In genomic region chr7:109739822-109740370, GRCm38 (mm10) we compare ENCODE assay signal across 21 mouse cellular contexts. TPM values are rescaled to one million over a fixed set of nuclear protein-coding genes. Genes with fewer than 3 reads are reported as not detected.
"Had no signal": no experiment of that assay in that cellular context is flagged by ENCODE, and none has a peak within 500 bp of the region (broad histone marks: within the 10 kb centered on the region; RNA-seq: fewer than 3 reads in every experiment).

No protein-coding gene starts in this region.

- H3K4me1 ChIP-seq: limb, embryonic 12.5 days; liver, embryonic 13.5 days; midbrain, embryonic 10.5 days; neural tube, embryonic 15.5 days had no signal

- H3K27me3 ChIP-seq: limb, embryonic 12.5 days; liver, embryonic 13.5 days; neural tube, embryonic 15.5 days had no signal

- ATAC-seq: inflammation-experienced regulatory T-cells, adult 6 months; liver, postnatal 0 days had no signal

- H3K9ac ChIP-seq: limb, embryonic 12.5 days; liver, embryonic 13.5 days; liver, postnatal 0 days; neural tube, embryonic 15.5 days had no signal

- H3K4me3 ChIP-seq: layer of hippocampus, adult 2 months; limb, embryonic 12.5 days; liver, embryonic 13.5 days; midbrain, embryonic 10.5 days; myocyte; neural tube, embryonic 15.5 days had no signal

- DNase-seq: kidney, adult 8-10 months; kidney, postnatal 25 days; liver; liver, embryonic 13.5 days; liver, postnatal 0 days; midbrain, embryonic 14.5 days; right cerebral cortex, adult 18-20 months; right cerebral cortex, postnatal 25 days; thymus, postnatal 36 days had no signal

- H3K27ac ChIP-seq: layer of hippocampus, adult 2 months; limb, embryonic 12.5 days; liver, embryonic 13.5 days; midbrain, embryonic 10.5 days; neural tube, embryonic 15.5 days had no signal

- H3K9me3 ChIP-seq: limb, embryonic 12.5 days; liver, embryonic 13.5 days; midbrain, embryonic 10.5 days; neural tube, embryonic 15.5 days had no signal

- H3K4me2 ChIP-seq: limb, embryonic 12.5 days; liver, embryonic 13.5 days; neural tube, embryonic 15.5 days had no signal

RNA-seq across cellular contexts. Expression of gene Ascl3, which starts 8.4 kb away (rescaled TPM):
- total RNA-seq: layer of hippocampus, adult 2 months; layer of hippocampus, postnatal 10 days; left cerebral cortex, postnatal 36 days; megakaryocyte progenitor cell, adult 5-6 weeks had no signal
- polyA plus RNA-seq: kidney, embryonic 16.5 days; limb, embryonic 12.5 days; liver, embryonic 13.5 days; liver, postnatal 0 days; midbrain, embryonic 10.5 days; midbrain, embryonic 14.5 days; neural tube, embryonic 11.5 days had no signal

RNA-seq across cellular contexts. Expression of gene BC051019, which starts 16.2 kb away (rescaled TPM):
- total RNA-seq: left cerebral cortex, postnatal 36 days; megakaryocyte progenitor cell, adult 5-6 weeks had no signal
- polyA plus RNA-seq: midbrain, embryonic 14.5 days; neural tube, embryonic 15.5 days; small intestine, adult 2 months had no signal
